Mouse (Mus musculus) olfactory bulb, adult 2 months (tissue): ENCODE measurements around the gene Enah. TPM values are rescaled to one million over a fixed set of nuclear protein-coding genes. Genes with fewer than 3 reads are reported as not detected.

Experiments used
- H3K27ac ChIP-seq: fragments of 200-500 bp; 2 replicates; pipeline ENCODE4 v1.5.1; 2012; ENCODE audit warnings: low read depth, low read length; ENCODE audit not compliant: insufficient read depth
- H3K4me1 ChIP-seq: fragments of 200-500 bp; 2 replicates; pipeline ENCODE4 v1.6.1; 2012; ENCODE audit warnings: low read length; ENCODE audit not compliant: control insufficient read depth, insufficient read depth
- H3K4me3 ChIP-seq: fragments of 200-500 bp; 2 replicates; pipeline ENCODE4 v1.5.1; 2012; ENCODE audit warnings: mild to moderate bottlenecking, low read depth, low read length, moderate library complexity; ENCODE audit not compliant: insufficient read depth
- CTCF ChIP-seq: fragments of 200-500 bp; IDR thresholded peaks from 2 replicates; pipeline ENCODE4 v1.5.1; 2012; ENCODE audit warnings: low read depth, mild to moderate bottlenecking, low read length, moderate library complexity; ENCODE audit not compliant: insufficient read depth
- POLR2A ChIP-seq: fragments of 200-500 bp; IDR thresholded peaks from 2 replicates; pipeline ENCODE4 v1.6.1; 2012; ENCODE audit warnings: mild to moderate bottlenecking, low read depth, low read length, moderate library complexity; ENCODE audit not compliant: insufficient read depth
- WGBS: fragments of 180-500 bp; shearing (Covaris S2); methylation state at CpG from one replicate; pipeline ENCODE4 v1.1.7; 2018; 5-methylcytosine and 5-hydroxymethylcytosine counted together
- polyA plus RNA-seq: library from polyadenylated mRNA; stranded (reverse); fragments of >200 nt; gene quantifications from 2 replicates; pipeline ENCODE4 v1.2.4, GENCODE M21; 2012; ENCODE audit warnings: low replicate concordance; ENCODE audit not compliant: missing spikeins, insufficient read depth, insufficient read length

The Enah gene
- polyA plus RNA-seq, 1 experiment = 161 TPM

- WGBS = 64% methylated on average over 5 of the region's 5 CpGs
- Histone ChIP-seq H3K4me3 (no peak overlapping the region), H3K4me1 (no peaks in the 10 kb centered on the region), H3K27ac (no peak overlapping the region; the same call in 1 of the 2 replicates)
- no peak for TF ChIP-seq POLR2A
- no peak for TF ChIP-seq CTCF
Measured at GRCm38 (mm10) chr1:181860659-181861058, 159.1 kb downstream of the Enah start.

DNA sequence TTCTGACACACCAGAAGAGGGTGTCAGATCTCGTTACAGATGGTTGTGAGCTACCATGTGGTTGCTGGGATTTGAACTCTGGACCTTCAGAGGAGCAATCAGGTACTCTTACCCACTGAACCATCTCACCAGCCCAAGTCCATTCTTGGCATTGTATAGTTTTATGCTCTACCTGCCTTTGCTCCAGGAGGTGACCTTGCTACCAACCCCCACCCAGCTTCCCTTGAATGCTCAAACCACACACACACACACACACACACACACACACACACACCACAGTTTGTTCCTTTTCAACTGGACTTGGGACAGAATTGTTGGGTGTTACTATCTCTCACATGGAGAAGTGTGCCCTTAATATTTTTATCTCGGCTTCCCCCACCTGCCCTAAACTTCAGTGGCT lies 163.5 kb downstream of the Enah start:
- Histone ChIP-seq H3K4me3 (no peak overlapping the region), H3K4me1 (peaks cover 7% of the 10 kb centered on the region), H3K27ac (no peak overlapping the region)
- TF ChIP-seq CTCF (no peak), POLR2A (no peak)
- whole genome bisulfite sequencing = 85% methylated on average over 2 of the region's 2 CpGs

DNA sequence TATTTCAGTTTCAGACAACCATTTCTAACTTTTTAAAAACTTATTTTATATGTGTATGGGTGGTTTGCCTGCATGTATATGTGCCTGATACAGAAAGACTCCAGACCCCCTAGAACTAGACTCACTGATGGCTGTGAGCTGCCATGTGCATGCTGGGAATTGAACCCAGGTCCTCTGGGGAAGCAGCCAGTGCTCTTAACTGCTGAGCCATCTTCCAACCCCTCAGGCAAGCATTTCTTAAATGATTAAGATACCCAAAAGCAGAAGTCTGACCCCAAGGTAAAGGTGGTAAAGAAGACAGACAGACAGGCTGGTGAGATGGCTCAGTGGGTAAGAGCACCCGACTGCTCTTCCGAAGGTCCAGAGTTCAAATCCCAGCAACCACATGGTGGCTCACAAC lies 165.0 kb downstream of the Enah start:
- H3K27ac ChIP-seq = no peak overlapping the region
- TF ChIP-seq CTCF (no peak), POLR2A (no peak)
- no peak overlapping the region for H3K4me3 ChIP-seq
- peaks cover 7% of the 10 kb centered on the region for H3K4me1 ChIP-seq
- WGBS = 96% methylated on average over 2 of the region's 2 CpGs

- WGBS = 24% methylated on average over 21 of the region's 21 CpGs
- TF ChIP-seq POLR2A (no peak), CTCF (no peak)
- no peak overlapping the region; the same call in 1 of the 2 replicates for H3K4me3 ChIP-seq
- H3K4me1 ChIP-seq = peaks cover 7% of the 10 kb centered on the region
- H3K27ac ChIP-seq = no peak overlapping the region
Measured at GRCm38 (mm10) chr1:181853081-181853736, 166.6 kb downstream of the Enah start.

DNA sequence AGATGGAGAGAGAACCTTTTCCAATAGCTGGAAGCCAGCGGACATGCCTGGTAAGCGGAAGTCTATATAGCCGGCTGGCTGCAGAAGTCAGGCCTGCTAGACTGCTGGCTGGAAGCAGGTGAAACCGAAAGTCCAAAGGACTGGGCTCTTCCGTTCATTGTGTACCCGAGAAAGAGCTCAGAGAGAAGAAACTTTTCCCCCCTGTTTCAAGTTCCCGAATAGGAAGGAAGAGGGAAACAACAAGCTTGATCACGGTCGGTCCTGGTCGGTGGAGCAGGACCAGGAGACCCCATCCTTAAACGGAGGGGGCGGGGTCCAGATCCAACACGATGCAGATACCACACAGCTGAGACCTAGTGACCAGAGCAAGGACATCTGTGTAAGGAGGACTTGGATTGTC lies 167.3 kb downstream of the Enah start:
- Histone ChIP-seq H3K27ac (no peak overlapping the region), H3K4me3 (peak overlapping the region; percentile 11; the same call in 1 of the 2 replicates), H3K4me1 (peaks cover 7% of the 10 kb centered on the region)
- TF ChIP-seq CTCF (no peak), POLR2A (no peak)
- 58% methylated on average over 13 of the region's 13 CpGs for WGBS

- TF ChIP-seq CTCF (no peak), POLR2A (no peak)
- WGBS = 81% methylated on average over 12 of the region's 12 CpGs
- H3K4me3 ChIP-seq = no peak overlapping the region
- H3K27ac ChIP-seq = no peak overlapping the region
- peaks cover 7% of the 10 kb centered on the region for H3K4me1 ChIP-seq
Measured at GRCm38 (mm10) chr1:181851521-181852310, 168.1 kb downstream of the Enah start.

DNA sequence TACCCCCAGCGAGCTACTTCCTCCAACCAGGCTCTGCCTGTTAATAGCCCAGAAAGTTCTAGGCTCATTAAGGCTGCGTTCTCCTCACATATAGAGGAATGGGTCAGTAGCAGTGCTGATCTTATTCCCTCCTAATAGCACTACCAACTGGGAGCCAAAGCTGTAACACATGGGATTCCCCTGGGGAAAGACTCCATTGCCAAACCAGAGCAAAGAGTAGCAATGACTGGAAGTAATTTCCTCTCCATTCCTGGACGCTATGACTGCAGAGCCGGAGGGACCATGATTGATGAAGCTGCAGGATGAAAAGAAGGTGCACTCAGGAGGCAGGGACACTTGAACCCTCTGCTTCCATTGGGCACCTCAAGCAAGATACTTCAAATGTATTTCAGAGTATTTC lies 169.3 kb downstream of the Enah start:
- Histone ChIP-seq H3K4me3 (no peak overlapping the region), H3K27ac (no peak overlapping the region), H3K4me1 (peaks cover 7% of the 10 kb centered on the region)
- WGBS = 80% methylated on average over 4 of the region's 4 CpGs
- no peak for TF ChIP-seq POLR2A
- no peak for TF ChIP-seq CTCF

DNA sequence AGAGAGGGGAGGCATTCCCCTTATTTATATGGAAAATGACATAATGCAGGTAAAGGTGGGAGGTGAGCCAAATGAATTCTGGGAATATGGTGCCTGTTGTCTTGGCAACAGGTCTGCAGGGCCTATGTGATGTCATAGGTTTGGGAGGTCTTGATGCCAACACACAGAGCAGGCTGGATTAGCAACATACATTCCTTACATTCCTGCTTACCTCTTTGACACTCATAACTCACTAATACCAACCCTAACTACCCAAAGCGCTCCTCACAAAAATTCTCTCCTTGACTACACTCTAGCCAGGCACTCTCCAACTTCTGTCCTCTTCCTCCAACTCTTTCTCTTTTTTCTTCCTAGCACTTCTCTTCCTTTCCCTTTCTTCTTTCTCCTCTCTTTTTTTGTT lies 171.6 kb downstream of the Enah start:
- no peak overlapping the region for H3K4me3 ChIP-seq
- 100% methylated on average over 1 of the region's 1 CpGs for WGBS
- TF ChIP-seq POLR2A (no peak), CTCF (no peak)
- H3K4me1 ChIP-seq = peaks cover 2% of the 10 kb centered on the region
- no peak overlapping the region for H3K27ac ChIP-seq

- TF ChIP-seq CTCF (no peak), POLR2A (no peak)
- 0 out of 2 replicates have a peak, but pooled peaks cover 3% of the 10 kb centered on the region for H3K4me1 ChIP-seq
- no peak overlapping the region for H3K4me3 ChIP-seq
- WGBS = 94% methylated on average over 3 of the region's 3 CpGs
- no peak overlapping the region for H3K27ac ChIP-seq
Measured at GRCm38 (mm10) chr1:181847396-181847795, 172.4 kb downstream of the Enah start.

Other genes with a start within 250 kb of the Enah start
- gene Lbr, start 176.9 kb downstream of the Enah start, polyA plus RNA-seq = 356 TPM in 1 of 2 replicates, not detected in the other
- gene Srp9, start 104.7 kb upstream of the Enah start, polyA plus RNA-seq = not detected in 2 replicates
- not detected in 2 replicates for gene Vmn1r1, start 144.5 kb upstream of the Enah start, polyA plus RNA-seq